Mouse (Mus musculus): Measurements from ENCODE around the gene Usp1. TPM values are rescaled to one million over a fixed set of nuclear protein-coding genes. Genes with fewer than 3 reads are reported as not detected.
"Not testable (repeated sequence)": the region's sequence is repeated elsewhere in the genome, so short reads cannot be mapped to it uniquely, and the experiment has no call there.

The Usp1 gene
- polyA plus RNA-seq, 1 experiment from 2014 or later: 82.6 TPM

DNA sequence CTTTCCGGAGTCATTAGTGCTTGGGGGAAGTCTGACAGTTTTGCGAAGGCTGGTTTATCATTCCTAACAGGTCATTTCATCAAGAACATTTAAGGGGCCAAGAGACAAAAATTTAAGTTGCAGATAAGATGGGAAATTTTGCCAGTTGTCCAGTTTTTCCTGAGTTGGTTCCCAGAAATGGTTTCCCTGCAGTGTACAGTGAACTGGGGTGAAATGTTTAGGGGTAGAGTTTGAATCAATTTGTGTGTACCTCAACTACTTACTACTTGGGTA is 1.2 kb downstream of the Usp1 start:
- H3K9ac ChIP-seq: peak overlapping the region; percentile 76
- H3K27me3 ChIP-seq: no peaks in the 10 kb centered on the region
- 0% methylated on average over 2 of the region's 2 CpGs for WGBS
- H3K4me3 ChIP-seq: peak overlapping the region; percentile 97
- H3K4me2 ChIP-seq: peak overlapping the region; percentile 55
- peak overlapping the region; percentile 100 for H3K27ac ChIP-seq
- no peak for ATAC-seq (ENCODE audit: insufficient number of reproducible peaks, low FRiP score, low TSS enrichment, low read depth)
- no peaks in the 10 kb centered on the region; the same call in 1 of the 2 replicates for H3K36me3 ChIP-seq
- H3K9me3 ChIP-seq: no peaks in the 10 kb centered on the region
- peaks cover 15% of the 10 kb centered on the region for H3K4me1 ChIP-seq

DNA sequence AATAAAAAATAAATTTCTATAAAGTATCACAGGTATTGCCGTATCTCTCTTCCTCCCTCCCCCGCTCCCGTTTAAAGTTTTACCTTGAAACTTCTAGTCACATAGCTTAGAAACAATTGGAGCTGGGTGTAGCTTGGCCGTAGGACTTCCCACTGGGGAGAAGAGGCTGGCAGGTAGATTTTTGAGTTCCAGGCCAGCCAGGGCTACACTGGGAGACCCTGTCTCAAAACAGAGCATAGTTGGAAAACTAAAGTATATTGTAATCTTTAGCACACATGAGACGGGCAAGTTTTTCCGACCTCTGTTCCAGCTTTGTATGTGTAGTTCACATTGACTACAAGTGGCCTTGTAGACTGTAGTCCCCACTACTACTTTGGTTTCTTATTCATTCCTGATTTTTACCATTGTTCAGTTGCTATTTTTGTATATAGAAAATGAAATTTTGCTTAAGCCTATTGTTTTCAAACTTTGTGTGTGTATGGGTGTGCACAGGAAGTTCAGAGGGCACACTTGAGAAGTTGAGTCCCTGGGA is 1.7 kb downstream of the Usp1 start:
- Histone ChIP-seq H3K4me2 (peak overlapping the region; percentile 55), H3K27ac (no peak overlapping the region), H3K9me3 (no peaks in the 10 kb centered on the region), H3K27me3 (no peaks in the 10 kb centered on the region), H3K4me3 (peak overlapping the region; percentile 97), H3K36me3 (peaks cover 4% of the 10 kb centered on the region), H3K9ac (no peak overlapping the region), H3K4me1 (peaks cover 15% of the 10 kb centered on the region)
- 14% methylated on average over 6 of the region's 6 CpGs for WGBS
- ATAC-seq (ENCODE audit: insufficient number of reproducible peaks, low FRiP score, low TSS enrichment, low read depth): no peak

DNA sequence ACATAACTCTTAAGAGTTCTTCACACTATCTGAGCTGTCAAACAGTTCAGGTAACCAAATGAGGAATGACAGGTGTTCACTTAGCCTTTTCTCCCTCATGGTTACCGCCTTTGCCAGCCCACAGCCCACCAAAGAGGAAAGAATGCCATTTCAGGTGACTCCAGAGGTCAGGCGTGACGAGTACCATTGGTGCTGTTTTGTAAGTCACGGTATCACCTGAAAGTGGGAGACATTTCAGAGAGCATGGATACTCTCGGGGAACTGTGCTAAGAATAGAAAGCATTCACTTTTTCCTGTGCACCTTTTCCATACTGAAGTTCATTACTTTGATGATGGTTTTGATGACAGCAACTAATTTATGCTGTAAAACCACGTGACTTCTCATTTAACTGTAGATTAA is 12.4 kb downstream of the Usp1 start:
- Histone ChIP-seq H3K9me3 (no peaks in the 10 kb centered on the region), H3K4me1 (no peaks in the 10 kb centered on the region), H3K27ac (no peak overlapping the region), H3K9ac (no peak overlapping the region), H3K4me2 (no peak overlapping the region), H3K36me3 (peaks cover 51% of the 10 kb centered on the region), H3K4me3 (no peak overlapping the region), H3K27me3 (no peaks in the 10 kb centered on the region)
- WGBS: 80% methylated on average over 6 of the region's 6 CpGs
- ATAC-seq (ENCODE audit: insufficient number of reproducible peaks, low FRiP score, low TSS enrichment, low read depth): no peak

GRCm38 (mm10) chr4:98938210-98938609 is 14.6 kb downstream of the Usp1 start:
- 91% methylated on average over 6 of the region's 6 CpGs for WGBS
- peaks cover 52% of the 10 kb centered on the region for H3K36me3 ChIP-seq
- not testable (repeated sequence) for ATAC-seq (ENCODE audit: insufficient number of reproducible peaks, low FRiP score, low TSS enrichment, low read depth); H3K4me1 ChIP-seq; H3K9me3 ChIP-seq; H3K4me2 ChIP-seq; H3K4me3 ChIP-seq; H3K27ac ChIP-seq; H3K27me3 ChIP-seq; H3K9ac ChIP-seq

- Histone ChIP-seq H3K36me3 (peaks cover 23% of the 10 kb centered on the region; the same call in 1 of the 2 replicates), H3K4me3 (no peak overlapping the region), H3K9me3 (no peaks in the 10 kb centered on the region), H3K27me3 (no peaks in the 10 kb centered on the region), H3K9ac (no peak overlapping the region), H3K27ac (no peak overlapping the region), H3K4me1 (no peaks in the 10 kb centered on the region), H3K4me2 (no peak overlapping the region)
- no peak for ATAC-seq (ENCODE audit: insufficient number of reproducible peaks, low FRiP score, low TSS enrichment, low read depth)
Observed at GRCm38 (mm10) chr4:98950563-98950962, 27.0 kb downstream of the Usp1 start.

GRCm38 (mm10) chr4:98955986-98956385 is 32.4 kb downstream of the Usp1 start:
- Histone ChIP-seq H3K4me3 (no peak overlapping the region), H3K4me1 (no peaks in the 10 kb centered on the region), H3K9ac (no peak overlapping the region), H3K9me3 (no peaks in the 10 kb centered on the region), H3K36me3 (peaks cover 47% of the 10 kb centered on the region), H3K4me2 (no peak overlapping the region), H3K27ac (no peak overlapping the region), H3K27me3 (no peaks in the 10 kb centered on the region)
- 92% methylated on average over 8 of the region's 8 CpGs for WGBS
- no peak for ATAC-seq (ENCODE audit: insufficient number of reproducible peaks, low FRiP score, low TSS enrichment, low read depth)

DNA sequence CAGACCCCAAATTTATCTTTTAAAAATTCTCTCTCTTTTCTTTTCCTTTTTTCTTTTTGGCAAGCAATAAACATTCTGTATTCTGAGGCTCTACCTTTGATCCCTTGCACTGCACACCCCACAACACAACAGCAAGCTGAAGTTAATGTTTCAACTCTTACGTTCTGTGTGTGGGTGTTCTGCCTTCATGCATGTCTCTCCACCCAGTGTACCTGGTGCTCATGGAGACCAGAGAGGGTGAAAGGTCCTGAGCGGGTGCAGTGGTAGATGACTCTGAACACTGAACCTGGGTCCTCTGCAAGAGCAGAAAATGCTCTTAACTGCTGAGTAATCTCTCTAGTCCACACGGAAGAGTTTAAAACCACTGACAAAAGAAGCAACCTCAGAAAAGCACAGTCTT is 36.6 kb downstream of the Usp1 start:
- H3K4me2 ChIP-seq: no peak overlapping the region
- H3K9ac ChIP-seq: no peak overlapping the region
- WGBS: 88% methylated on average over 3 of the region's 3 CpGs
- no peak for ATAC-seq (ENCODE audit: insufficient number of reproducible peaks, low FRiP score, low TSS enrichment, low read depth)
- H3K4me3 ChIP-seq: no peak overlapping the region
- peaks cover 53% of the 10 kb centered on the region for H3K36me3 ChIP-seq
- H3K4me1 ChIP-seq: no peaks in the 10 kb centered on the region
- H3K27me3 ChIP-seq: no peaks in the 10 kb centered on the region
- no peak overlapping the region for H3K27ac ChIP-seq
- H3K9me3 ChIP-seq: no peaks in the 10 kb centered on the region

DNA sequence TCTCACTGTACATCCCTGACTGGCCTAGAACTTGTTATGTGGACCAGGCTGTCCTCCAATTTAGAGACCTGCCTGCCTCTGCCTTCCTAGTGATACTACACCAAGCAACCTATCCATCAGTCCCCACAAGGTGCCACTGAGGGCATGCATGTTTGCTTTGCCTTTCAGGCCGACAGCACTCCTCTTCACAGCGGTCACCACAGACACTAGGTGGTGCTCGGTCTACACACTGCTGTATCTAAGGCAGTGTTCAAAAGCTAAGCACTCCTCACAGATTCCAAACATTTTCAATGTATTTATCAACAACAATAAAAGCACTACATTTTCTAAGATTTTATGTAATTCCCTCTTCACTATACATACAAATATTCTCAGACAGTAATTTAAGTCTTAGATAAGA is 46.3 kb downstream of the Usp1 start:
- no peaks in the 10 kb centered on the region for H3K4me1 ChIP-seq
- no peak for ATAC-seq (ENCODE audit: insufficient number of reproducible peaks, low FRiP score, low TSS enrichment, low read depth)

DNA sequence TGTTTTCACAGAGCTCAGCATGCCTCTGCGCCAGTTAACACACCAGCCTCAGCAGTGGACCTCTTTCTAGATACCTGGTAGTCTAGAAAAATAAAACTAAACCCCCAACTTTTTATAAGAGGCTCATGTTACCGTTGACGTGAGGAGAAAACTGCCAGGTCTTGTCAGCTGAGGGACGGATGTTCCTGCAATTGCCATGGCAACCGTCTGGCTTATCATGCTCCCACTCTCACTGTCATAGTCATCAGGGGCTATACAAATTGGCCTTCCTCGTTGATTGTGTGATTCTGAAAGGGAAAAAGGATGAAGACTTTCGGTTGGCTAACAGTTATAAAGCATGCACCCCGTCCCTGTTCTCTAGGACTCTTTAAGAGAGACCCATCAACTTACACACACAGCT is 52.1 kb downstream of the Usp1 start:
- Histone ChIP-seq H3K9ac (no peak overlapping the region), H3K4me1 (no peaks in the 10 kb centered on the region), H3K27me3 (no peaks in the 10 kb centered on the region), H3K27ac (no peak overlapping the region), H3K9me3 (no peaks in the 10 kb centered on the region), H3K4me3 (no peak overlapping the region), H3K4me2 (no peak overlapping the region), H3K36me3 (peaks cover 51% of the 10 kb centered on the region)
- ATAC-seq (ENCODE audit: insufficient number of reproducible peaks, low FRiP score, low TSS enrichment, low read depth): no peak
- WGBS: 67% methylated on average over 8 of the region's 8 CpGs

More for the DNA sequence above, 46.3 kb downstream of the Usp1 start:
- no peaks in the 10 kb centered on the region for H3K27me3 ChIP-seq
- peaks cover 70% of the 10 kb centered on the region for H3K36me3 ChIP-seq
- WGBS: 95% methylated on average over 3 of the region's 3 CpGs
- H3K4me3 ChIP-seq: no peak overlapping the region
- H3K4me2 ChIP-seq: no peak overlapping the region
- no peak overlapping the region for H3K9ac ChIP-seq
- no peaks in the 10 kb centered on the region for H3K9me3 ChIP-seq
- H3K27ac ChIP-seq: no peak overlapping the region

- peaks cover 31% of the 10 kb centered on the region for H3K36me3 ChIP-seq
- H3K9ac ChIP-seq; H3K27me3 ChIP-seq; H3K27ac ChIP-seq; ATAC-seq (ENCODE audit: insufficient number of reproducible peaks, low FRiP score, low TSS enrichment, low read depth); H3K4me2 ChIP-seq; H3K9me3 ChIP-seq; H3K4me1 ChIP-seq; H3K4me3 ChIP-seq: not testable (repeated sequence)
- 96% methylated on average over 2 of the region's 2 CpGs for WGBS
Observed at GRCm38 (mm10) chr4:98978288-98978687, 54.7 kb downstream of the Usp1 start.

DNA sequence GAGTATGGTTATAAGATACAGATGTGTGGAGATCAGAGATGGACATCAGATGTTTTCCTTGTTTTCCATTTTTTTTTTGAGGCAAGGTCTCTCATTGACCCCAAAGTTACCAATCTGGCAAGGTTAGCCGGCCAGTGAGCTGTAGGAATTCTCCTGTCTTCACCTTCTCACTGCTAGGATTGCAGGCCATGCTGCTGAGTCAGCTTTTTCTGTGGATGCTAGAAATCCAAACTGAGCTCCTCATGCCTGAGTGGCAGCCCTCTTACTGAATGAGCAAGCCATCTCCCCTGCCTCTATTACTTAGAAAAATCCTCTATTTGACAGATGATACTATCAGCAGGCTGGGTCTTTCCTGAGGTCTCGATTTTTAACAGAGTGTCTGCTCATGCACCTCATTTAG is 55.1 kb downstream of the Usp1 start:
- 83% methylated on average over 2 of the region's 2 CpGs for WGBS
- no peaks in the 10 kb centered on the region for H3K4me1 ChIP-seq
- H3K27ac ChIP-seq: no peak overlapping the region
- no peaks in the 10 kb centered on the region for H3K9me3 ChIP-seq
- H3K9ac ChIP-seq: no peak overlapping the region
- no peaks in the 10 kb centered on the region for H3K27me3 ChIP-seq
- no peak overlapping the region for H3K4me3 ChIP-seq
- ATAC-seq (ENCODE audit: insufficient number of reproducible peaks, low FRiP score, low TSS enrichment, low read depth): no peak
- peaks cover 31% of the 10 kb centered on the region for H3K36me3 ChIP-seq
- H3K4me2 ChIP-seq: no peak overlapping the region

DNA sequence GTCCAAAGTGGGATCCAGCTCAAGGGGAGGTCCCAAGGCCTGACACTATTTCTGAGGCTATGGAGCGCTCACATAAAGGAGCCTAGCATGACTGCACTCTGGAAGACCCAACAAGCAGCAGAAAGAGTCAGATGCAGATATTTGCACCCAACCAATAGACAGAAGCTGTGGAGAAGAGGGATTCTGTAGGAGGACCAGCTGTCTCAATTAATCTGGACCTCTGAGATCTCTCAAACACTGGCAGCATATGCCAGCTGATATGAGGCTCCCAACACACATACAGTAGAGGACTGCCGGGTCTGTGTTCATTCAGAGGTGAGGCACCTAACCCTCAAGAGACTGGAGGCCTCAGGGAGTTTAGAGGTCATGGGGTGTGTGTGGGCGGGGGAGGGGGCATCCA is 56.4 kb downstream of the Usp1 start:
- H3K36me3 ChIP-seq: peaks cover 29% of the 10 kb centered on the region
- H3K4me3 ChIP-seq; H3K4me2 ChIP-seq; H3K9me3 ChIP-seq; H3K4me1 ChIP-seq; H3K9ac ChIP-seq; H3K27ac ChIP-seq; H3K27me3 ChIP-seq; ATAC-seq (ENCODE audit: insufficient number of reproducible peaks, low FRiP score, low TSS enrichment, low read depth): not testable (repeated sequence)
- 79% methylated on average over 3 of the region's 3 CpGs for WGBS

- Histone ChIP-seq H3K27ac (no peak overlapping the region), H3K4me1 (no peaks in the 10 kb centered on the region), H3K9me3 (no peaks in the 10 kb centered on the region), H3K9ac (no peak overlapping the region), H3K4me2 (no peak overlapping the region), H3K36me3 (peaks cover 33% of the 10 kb centered on the region), H3K27me3 (no peaks in the 10 kb centered on the region), H3K4me3 (no peak overlapping the region)
- 75% methylated on average over 8 of the region's 8 CpGs for WGBS
- no peak for ATAC-seq (ENCODE audit: insufficient number of reproducible peaks, low FRiP score, low TSS enrichment, low read depth)
Observed at GRCm38 (mm10) chr4:98984701-98985100, 61.1 kb downstream of the Usp1 start.

All from limb, embryonic 15.5 days (tissue).